Mouse (Mus musculus) limb, embryonic 14.5 days (tissue): ENCODE data around the gene R3hdm4. TPM values are rescaled to one million over a fixed set of nuclear protein-coding genes. Genes with fewer than 3 reads are reported as not detected.

ENCODE experiments used
- ATAC-seq: fragments of 200-750 bp; cut with Nextera tagmentation; 2 replicates; pipeline ENCODE4 v1.8.0; 2017; ENCODE audit warnings: low read depth, moderate number of reproducible peaks, moderate TSS enrichment; ENCODE audit not compliant: low FRiP score
- DNase-seq: peaks from one replicate; pipeline ENCODE4 v3.0.0-alpha.2; 2015; ENCODE audit warnings: low spot score
- H3K27ac ChIP-seq: fragments of 300-500 bp; sonication (generic); replicated peaks from 2 replicates; pipeline ENCODE4 v1.5.1; 2014; ENCODE audit warnings: low read depth, mild to moderate bottlenecking, low read length, moderate library complexity, mixed read lengths
- H3K27me3 ChIP-seq: fragments of 300-500 bp; sonication (generic); 2 replicates; pipeline ENCODE4 v1.6.1; 2014; ENCODE audit warnings: low read length, mixed read lengths; ENCODE audit not compliant: control insufficient read depth, insufficient read depth
- H3K36me3 ChIP-seq: fragments of 300-500 bp; sonication (generic); 2 replicates; pipeline ENCODE4 v1.6.1; 2014; ENCODE audit warnings: mild to moderate bottlenecking, low read length, moderate library complexity, mixed read lengths; ENCODE audit not compliant: control insufficient read depth, insufficient read depth
- H3K4me1 ChIP-seq: fragments of 300-500 bp; sonication (generic); 2 replicates; pipeline ENCODE4 v1.6.1; 2014; ENCODE audit warnings: antibody characterized with exemption, low read length, mixed read lengths; ENCODE audit not compliant: control insufficient read depth, insufficient read depth
- H3K4me2 ChIP-seq: fragments of 300-500 bp; sonication (generic); replicated peaks from 2 replicates; pipeline ENCODE4 v1.6.1; 2014; ENCODE audit warnings: low read depth, mild to moderate bottlenecking, low read length, moderate library complexity; ENCODE audit not compliant: severe bottlenecking
- H3K4me3 ChIP-seq: fragments of 300-500 bp; sonication (generic); replicated peaks from 2 replicates; pipeline ENCODE4 v1.5.1; 2014; ENCODE audit warnings: low read length
- H3K9ac ChIP-seq: fragments of 300-500 bp; sonication (generic); 2 replicates; pipeline ENCODE4 v1.6.1; 2014; ENCODE audit warnings: mild to moderate bottlenecking, low read depth, low read length, moderate library complexity; ENCODE audit not compliant: severe bottlenecking
- H3K9me3 ChIP-seq: fragments of 300-500 bp; sonication (generic); 2 replicates; pipeline ENCODE4 v1.6.1; 2016; ENCODE audit warnings: low read length; ENCODE audit not compliant: control insufficient read depth
- POLR2A ChIP-seq: fragments of 200-500 bp; IDR thresholded peaks from 2 replicates; pipeline ENCODE4 v1.8.0; 2012; ENCODE audit warnings: inconsistent platforms, mild to moderate bottlenecking, moderate library complexity, borderline replicate concordance; ENCODE audit not compliant: insufficient read depth, insufficient read length; ENCODE audit errors: extremely low read depth
- WGBS: fragments of 180-500 bp; shearing (Covaris S2); extraction: QIAGEN DNeasy Blood & Tissue Kit; methylation state at CpG from one replicate; pipeline ENCODE4 v1.1.7; 2014; 5-methylcytosine and 5-hydroxymethylcytosine counted together
- microRNA-seq: library from miRNA; unstranded; fragments of <30 nt; microRNA quantifications from one replicate; pipeline ENCODE4, GENCODE M21; 2016
- polyA plus RNA-seq, 2 experiments: library from polyadenylated mRNA; depleted of rRNA in 1 of 2; stranded (reverse) in 1 of 2; unstranded in 1 of 2; fragments of >200 nt; fragmentation: Nextera tagmentation in 1 of 2; extraction: Ambion mirVana in 1 of 2; gene quantifications; 2 replicates each; pipeline versions ENCODE4 v1.2.1 to v1.2.3; 2012 to 2014

The R3hdm4 gene
- polyA plus RNA-seq, 2 experiments, result 141 to 158 TPM

DNA sequence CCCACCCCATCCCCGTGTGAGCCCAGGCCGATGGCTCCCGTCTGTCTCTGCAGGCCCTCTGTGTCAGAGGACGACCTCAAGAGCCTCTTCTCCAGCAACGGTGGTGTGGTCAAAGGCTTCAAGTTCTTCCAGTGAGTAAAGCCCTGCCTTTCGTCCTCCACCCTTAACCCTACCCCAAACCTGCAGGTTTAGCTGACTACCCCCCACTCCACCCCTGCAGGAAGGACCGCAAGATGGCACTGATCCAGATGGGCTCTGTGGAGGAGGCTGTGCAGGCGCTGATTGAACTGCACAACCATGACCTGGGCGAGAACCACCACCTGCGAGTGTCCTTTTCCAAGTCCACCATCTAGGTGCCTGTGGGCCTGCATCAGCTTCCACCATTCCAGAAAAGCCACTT is 58.1 kb downstream of the R3hdm4 start:
- no peak overlapping the region for H3K4me2 ChIP-seq
- no peaks in the 10 kb centered on the region for H3K9me3 ChIP-seq
- DNase-seq (no peak), ATAC-seq (no peak)
- H3K36me3 ChIP-seq, result peaks cover 97% of the 10 kb centered on the region
- WGBS, result 68% methylated on average over 10 of the region's 10 CpGs
- H3K9ac ChIP-seq, result no peak overlapping the region
- no peak overlapping the region for H3K27ac ChIP-seq
- H3K4me1 ChIP-seq, result peaks cover 6% of the 10 kb centered on the region
- no peak overlapping the region for H3K4me3 ChIP-seq
- no peak for TF ChIP-seq POLR2A
- H3K27me3 ChIP-seq, result no peaks in the 10 kb centered on the region

DNA sequence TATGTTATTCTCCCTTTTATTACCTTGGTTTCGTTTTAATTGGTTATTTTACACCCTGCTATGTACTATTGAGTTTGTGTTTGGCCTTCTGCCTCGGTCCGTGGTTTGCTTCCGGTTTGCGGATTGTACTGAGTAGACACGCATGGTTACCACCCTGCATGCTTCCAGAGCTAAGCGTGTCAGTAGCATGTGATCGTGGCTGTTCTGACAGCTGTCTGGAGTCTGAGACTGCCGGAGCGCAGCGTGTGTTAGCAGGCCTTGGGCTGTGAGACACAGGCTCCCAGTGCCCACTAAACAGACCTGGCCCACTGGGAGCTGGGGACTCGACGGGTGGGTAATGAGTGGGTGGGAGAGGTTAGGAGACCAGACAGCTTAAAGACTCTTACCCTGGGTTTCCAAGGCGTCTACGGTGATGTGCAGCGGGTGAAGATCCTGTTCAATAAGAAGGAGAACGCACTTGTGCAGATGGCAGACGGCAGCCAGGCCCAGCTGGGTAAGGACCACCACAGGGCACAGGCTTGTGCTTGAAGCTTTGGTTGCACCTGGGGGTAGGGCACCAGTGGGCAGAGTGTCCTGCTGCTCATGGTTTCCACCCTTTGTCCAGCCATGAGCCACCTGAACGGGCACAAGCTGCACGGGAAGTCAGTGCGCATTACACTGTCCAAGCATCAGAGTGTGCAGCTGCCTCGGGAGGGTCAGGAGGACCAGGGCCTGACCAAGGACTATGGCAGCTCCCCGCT is 58.8 kb downstream of the R3hdm4 start:
- no peak for TF ChIP-seq POLR2A
- WGBS, result 85% methylated on average over 23 of the region's 23 CpGs
- no peak for ATAC-seq
- Histone ChIP-seq H3K27ac (no peak overlapping the region), H3K4me3 (no peak overlapping the region), H3K9ac (no peak overlapping the region), H3K4me1 (peaks cover 13% of the 10 kb centered on the region), H3K9me3 (no peaks in the 10 kb centered on the region), H3K36me3 (peaks cover 100% of the 10 kb centered on the region), H3K27me3 (no peaks in the 10 kb centered on the region), H3K4me2 (no peak overlapping the region)
- no peak for DNase-seq

DNA sequence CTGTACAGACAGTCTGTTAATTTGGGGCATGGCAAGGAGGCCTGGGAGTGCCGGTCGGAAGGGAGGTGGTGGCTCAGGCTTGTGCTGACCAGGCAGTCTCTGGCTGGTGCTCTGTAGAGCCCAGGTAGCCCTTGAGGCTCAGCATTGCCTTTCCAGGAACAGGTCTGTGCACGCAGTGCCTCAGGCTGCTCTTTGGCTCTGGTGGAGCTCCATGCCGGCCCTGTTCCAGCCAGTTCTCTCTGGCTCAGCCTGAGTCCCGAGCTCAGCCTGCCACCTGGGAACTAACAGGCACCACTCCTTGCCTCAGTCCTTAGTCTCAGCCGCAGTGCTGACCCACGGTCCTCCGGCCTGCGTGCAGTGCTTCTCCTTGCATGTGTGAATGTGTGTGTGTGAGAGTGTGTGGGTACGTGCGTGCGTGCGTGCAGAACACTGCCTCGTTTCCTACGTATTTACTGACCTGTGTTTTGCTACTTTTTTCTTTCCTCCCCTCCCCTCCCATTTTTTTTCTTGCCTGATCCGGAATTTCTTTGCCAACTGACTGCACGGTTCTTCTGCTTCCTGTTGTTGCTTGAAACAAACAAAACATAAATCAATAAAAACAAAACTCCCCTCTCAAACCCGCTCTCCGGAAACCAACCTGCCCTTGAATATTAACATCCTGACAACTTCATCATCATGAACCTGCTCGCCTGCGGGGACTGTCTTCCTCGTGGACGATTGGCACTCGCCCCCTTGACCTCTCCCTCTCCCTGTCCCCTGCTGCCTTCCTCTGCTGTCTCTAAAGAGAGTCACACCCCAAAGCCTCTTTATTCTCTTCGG is 59.6 kb downstream of the R3hdm4 start:
- H3K4me2 ChIP-seq, result no peak overlapping the region
- H3K27ac ChIP-seq, result no peak overlapping the region
- 72% methylated on average over 25 of the region's 25 CpGs for WGBS
- no peak for ATAC-seq
- no peak for DNase-seq
- H3K9ac ChIP-seq, result no peak overlapping the region
- H3K4me3 ChIP-seq, result no peak overlapping the region
- H3K27me3 ChIP-seq, result no peaks in the 10 kb centered on the region
- H3K36me3 ChIP-seq, result peaks cover 100% of the 10 kb centered on the region
- no peaks in the 10 kb centered on the region for H3K9me3 ChIP-seq
- TF ChIP-seq POLR2A, result no peak
- H3K4me1 ChIP-seq, result peaks cover 21% of the 10 kb centered on the region

DNA sequence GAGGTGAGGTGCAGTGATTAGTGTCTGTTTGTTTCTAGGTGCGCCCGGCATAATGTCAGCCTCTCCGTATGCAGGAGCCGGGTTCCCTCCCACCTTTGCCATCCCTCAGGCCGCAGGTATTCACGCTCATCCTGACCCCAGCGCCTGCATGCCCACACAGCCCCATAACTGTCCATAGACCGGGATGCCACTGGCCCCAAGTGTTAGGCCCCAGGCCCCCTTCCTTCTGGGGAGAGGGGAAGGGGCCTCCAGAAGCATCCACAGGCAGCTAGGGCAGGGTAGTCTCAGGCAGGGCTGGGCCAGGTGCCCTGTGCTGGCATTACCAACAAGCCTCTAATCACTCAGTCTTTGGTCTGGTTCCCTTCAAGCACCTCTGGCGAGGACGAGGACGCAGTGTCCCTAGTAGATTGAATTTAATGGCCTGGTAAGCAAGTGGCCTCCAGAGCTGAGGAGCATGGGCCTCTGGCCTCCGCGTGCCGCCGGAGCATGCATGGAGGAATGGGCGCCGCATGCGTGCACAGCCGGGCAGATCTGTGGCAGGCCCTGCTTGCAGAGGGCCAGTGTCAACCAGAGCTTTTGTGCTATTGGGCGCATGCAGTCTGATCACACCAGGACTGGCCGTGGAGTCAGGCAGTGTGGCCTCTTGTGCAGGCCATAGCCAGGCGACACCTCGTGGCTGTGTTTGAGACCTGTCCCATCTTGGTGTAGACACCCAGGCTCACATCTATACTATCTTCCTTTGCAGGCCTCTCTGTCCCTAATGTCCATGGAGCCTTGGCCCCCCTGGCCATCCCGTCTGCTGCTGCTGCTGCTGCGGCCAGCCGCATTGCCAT is 60.7 kb downstream of the R3hdm4 start:
- peaks cover 27% of the 10 kb centered on the region for H3K4me1 ChIP-seq
- no peak overlapping the region for H3K9ac ChIP-seq
- no peak overlapping the region for H3K27ac ChIP-seq
- no peak for TF ChIP-seq POLR2A
- H3K9me3 ChIP-seq, result no peaks in the 10 kb centered on the region
- H3K4me2 ChIP-seq, result no peak overlapping the region
- 91% methylated on average over 26 of the region's 26 CpGs for WGBS
- DNase-seq (no peak), ATAC-seq (no peak)
- H3K27me3 ChIP-seq, result no peaks in the 10 kb centered on the region
- peaks cover 97% of the 10 kb centered on the region for H3K36me3 ChIP-seq
- H3K4me3 ChIP-seq, result no peak overlapping the region

Small RNA genes lying within 50 kb of the gene (microRNA-seq; reads per million reads assigned to microRNA genes)
- not detected for gene Mir6910

Other genes starting within 250 kb of the R3hdm4 start
Only the 30 nearest of the 34 such genes appear.
- gene Bsg, start 216.7 kb downstream of the R3hdm4 start, polyA plus RNA-seq (2012; rRNA removed), result 763 and 866 TPM in 2 replicates
- gene Bsg, start 216.7 kb downstream of the R3hdm4 start, polyA plus RNA-seq (2014; fragmentation: Nextera tagmentation; extraction: Ambion mirVana), result 805 and 825 TPM in 2 replicates
- 0.70 and 1.3 TPM in 2 replicates for gene Hcn2, start 204.6 kb downstream of the R3hdm4 start, polyA plus RNA-seq (2012; rRNA removed)
- 0.18 and 0.21 TPM in 2 replicates for gene Hcn2, start 204.6 kb downstream of the R3hdm4 start, polyA plus RNA-seq (2014; fragmentation: Nextera tagmentation; extraction: Ambion mirVana)
- gene Polrmt, start 174.6 kb downstream of the R3hdm4 start, polyA plus RNA-seq (2012; rRNA removed), result 64.1 and 75.3 TPM in 2 replicates
- gene Polrmt, start 174.6 kb downstream of the R3hdm4 start, polyA plus RNA-seq (2014; fragmentation: Nextera tagmentation; extraction: Ambion mirVana), result 33.4 and 36.6 TPM in 2 replicates
- gene Fgf22, start 166.1 kb downstream of the R3hdm4 start, polyA plus RNA-seq (2012; rRNA removed), result 0.13 and 0.22 TPM in 2 replicates
- 0.21 and 0.80 TPM in 2 replicates for gene Fgf22, start 166.1 kb downstream of the R3hdm4 start, polyA plus RNA-seq (2014; fragmentation: Nextera tagmentation; extraction: Ambion mirVana)
- gene Rnf126, start 154.3 kb downstream of the R3hdm4 start, polyA plus RNA-seq (2012; rRNA removed), result 176 and 229 TPM in 2 replicates
- gene Rnf126, start 154.3 kb downstream of the R3hdm4 start, polyA plus RNA-seq (2014; fragmentation: Nextera tagmentation; extraction: Ambion mirVana), result 100 and 103 TPM in 2 replicates
- 11.6 and 14.7 TPM in 2 replicates for gene Fstl3, start 143.9 kb downstream of the R3hdm4 start, polyA plus RNA-seq (2012; rRNA removed)
- 9.0 and 9.5 TPM in 2 replicates for gene Fstl3, start 143.9 kb downstream of the R3hdm4 start, polyA plus RNA-seq (2014; fragmentation: Nextera tagmentation; extraction: Ambion mirVana)
- 0.04 and 0.06 TPM in 2 replicates for gene Prss57, start 130.2 kb downstream of the R3hdm4 start, polyA plus RNA-seq (2012; rRNA removed)
- not detected in 2 replicates for gene Prss57, start 130.2 kb downstream of the R3hdm4 start, polyA plus RNA-seq (2014; fragmentation: Nextera tagmentation; extraction: Ambion mirVana)
- gene Palm, start 127.6 kb downstream of the R3hdm4 start, polyA plus RNA-seq (2012; rRNA removed), result 55.8 and 72.7 TPM in 2 replicates
- 76.2 and 83.8 TPM in 2 replicates for gene Palm, start 127.6 kb downstream of the R3hdm4 start, polyA plus RNA-seq (2014; fragmentation: Nextera tagmentation; extraction: Ambion mirVana)
- 0.41 and 0.50 TPM in 2 replicates for gene Misp, start 100.2 kb downstream of the R3hdm4 start, polyA plus RNA-seq (2012; rRNA removed)
- 0.54 and 1.2 TPM in 2 replicates for gene Misp, start 100.2 kb downstream of the R3hdm4 start, polyA plus RNA-seq (2014; fragmentation: Nextera tagmentation; extraction: Ambion mirVana)
- 536 and 644 TPM in 2 replicates for gene Ptbp1, start 66.8 kb downstream of the R3hdm4 start, polyA plus RNA-seq (2012; rRNA removed)
- gene Ptbp1, start 66.8 kb downstream of the R3hdm4 start, polyA plus RNA-seq (2014; fragmentation: Nextera tagmentation; extraction: Ambion mirVana), result 262 and 279 TPM in 2 replicates
- 10.3 and 17.3 TPM in 2 replicates for gene Prtn3, start 46.7 kb downstream of the R3hdm4 start, polyA plus RNA-seq (2012; rRNA removed)
- 5.9 and 8.2 TPM in 2 replicates for gene Prtn3, start 46.7 kb downstream of the R3hdm4 start, polyA plus RNA-seq (2014; fragmentation: Nextera tagmentation; extraction: Ambion mirVana)
- 220 and 326 TPM in 2 replicates for gene Plppr3, start 46.6 kb downstream of the R3hdm4 start, polyA plus RNA-seq (2012; rRNA removed)
- gene Plppr3, start 46.6 kb downstream of the R3hdm4 start, polyA plus RNA-seq (2014; fragmentation: Nextera tagmentation; extraction: Ambion mirVana), result 61.5 and 79.7 TPM in 2 replicates
- 0.35 and 1.8 TPM in 2 replicates for gene Elane, start 35.0 kb downstream of the R3hdm4 start, polyA plus RNA-seq (2012; rRNA removed)
- gene Elane, start 35.0 kb downstream of the R3hdm4 start, polyA plus RNA-seq (2014; fragmentation: Nextera tagmentation; extraction: Ambion mirVana), result 0.62 and 1.2 TPM in 2 replicates
- 1.1 and 2.3 TPM in 2 replicates for gene Cfd, start 30.4 kb downstream of the R3hdm4 start, polyA plus RNA-seq (2012; rRNA removed)
- gene Cfd, start 30.4 kb downstream of the R3hdm4 start, polyA plus RNA-seq (2014; fragmentation: Nextera tagmentation; extraction: Ambion mirVana), result not detected in 2 replicates
- 54.6 and 73.8 TPM in 2 replicates for gene Med16, start 12.3 kb downstream of the R3hdm4 start, polyA plus RNA-seq (2012; rRNA removed)
- 33.4 and 38.3 TPM in 2 replicates for gene Med16, start 12.3 kb downstream of the R3hdm4 start, polyA plus RNA-seq (2014; fragmentation: Nextera tagmentation; extraction: Ambion mirVana)
- gene Gm26602, start 10.4 kb downstream of the R3hdm4 start, polyA plus RNA-seq (2012; rRNA removed), result not detected in 2 replicates
- gene Gm26602, start 10.4 kb downstream of the R3hdm4 start, polyA plus RNA-seq (2014; fragmentation: Nextera tagmentation; extraction: Ambion mirVana), result 6.6 TPM in 1 of 2 replicates, not detected in the other
- 2.5 and 2.8 TPM in 2 replicates for gene Kiss1r, start 4.2 kb downstream of the R3hdm4 start, polyA plus RNA-seq (2012; rRNA removed)
- gene Kiss1r, start 4.2 kb downstream of the R3hdm4 start, polyA plus RNA-seq (2014; fragmentation: Nextera tagmentation; extraction: Ambion mirVana), result 0.17 and 0.26 TPM in 2 replicates
- 8.6 and 12.6 TPM in 2 replicates for gene Arid3a, start 5.8 kb upstream of the R3hdm4 start, polyA plus RNA-seq (2012; rRNA removed)
- 4.8 and 5.0 TPM in 2 replicates for gene Arid3a, start 5.8 kb upstream of the R3hdm4 start, polyA plus RNA-seq (2014; fragmentation: Nextera tagmentation; extraction: Ambion mirVana)
- gene Wdr18, start 38.9 kb upstream of the R3hdm4 start, polyA plus RNA-seq (2012; rRNA removed), result 58.7 and 78.5 TPM in 2 replicates
- 99.8 and 106 TPM in 2 replicates for gene Wdr18, start 38.9 kb upstream of the R3hdm4 start, polyA plus RNA-seq (2014; fragmentation: Nextera tagmentation; extraction: Ambion mirVana)
- gene Grin3b, start 49.5 kb upstream of the R3hdm4 start, polyA plus RNA-seq (2012; rRNA removed), result 0.72 and 0.76 TPM in 2 replicates
- 0.23 and 0.55 TPM in 2 replicates for gene Grin3b, start 49.5 kb upstream of the R3hdm4 start, polyA plus RNA-seq (2014; fragmentation: Nextera tagmentation; extraction: Ambion mirVana)
- 260 and 379 TPM in 2 replicates for gene Tmem259, start 63.1 kb upstream of the R3hdm4 start, polyA plus RNA-seq (2012; rRNA removed)
- 24.5 and 25.2 TPM in 2 replicates for gene Tmem259, start 63.1 kb upstream of the R3hdm4 start, polyA plus RNA-seq (2014; fragmentation: Nextera tagmentation; extraction: Ambion mirVana)
- 133 and 173 TPM in 2 replicates for gene Cnn2, start 67.4 kb upstream of the R3hdm4 start, polyA plus RNA-seq (2012; rRNA removed)
- 273 and 290 TPM in 2 replicates for gene Cnn2, start 67.4 kb upstream of the R3hdm4 start, polyA plus RNA-seq (2014; fragmentation: Nextera tagmentation; extraction: Ambion mirVana)
- gene Abca7, start 75.3 kb upstream of the R3hdm4 start, polyA plus RNA-seq (2012; rRNA removed), result 6.2 and 8.0 TPM in 2 replicates
- gene Abca7, start 75.3 kb upstream of the R3hdm4 start, polyA plus RNA-seq (2014; fragmentation: Nextera tagmentation; extraction: Ambion mirVana), result 2.2 and 2.4 TPM in 2 replicates
- 12.8 and 14.4 TPM in 2 replicates for gene Arhgap45, start 95.4 kb upstream of the R3hdm4 start, polyA plus RNA-seq (2012; rRNA removed)
- 3.4 and 5.7 TPM in 2 replicates for gene Arhgap45, start 95.4 kb upstream of the R3hdm4 start, polyA plus RNA-seq (2014; fragmentation: Nextera tagmentation; extraction: Ambion mirVana)
- gene Polr2e, start 118.6 kb upstream of the R3hdm4 start, polyA plus RNA-seq (2012; rRNA removed), result 287 and 350 TPM in 2 replicates
- 247 and 248 TPM in 2 replicates for gene Polr2e, start 118.6 kb upstream of the R3hdm4 start, polyA plus RNA-seq (2014; fragmentation: Nextera tagmentation; extraction: Ambion mirVana)
- 372 and 379 TPM in 2 replicates for gene Gpx4, start 126.0 kb upstream of the R3hdm4 start, polyA plus RNA-seq (2012; rRNA removed)
- gene Gpx4, start 126.0 kb upstream of the R3hdm4 start, polyA plus RNA-seq (2014; fragmentation: Nextera tagmentation; extraction: Ambion mirVana), result 466 and 493 TPM in 2 replicates
- 24.9 and 29.5 TPM in 2 replicates for gene Sbno2, start 184.4 kb upstream of the R3hdm4 start, polyA plus RNA-seq (2012; rRNA removed)
- gene Sbno2, start 184.4 kb upstream of the R3hdm4 start, polyA plus RNA-seq (2014; fragmentation: Nextera tagmentation; extraction: Ambion mirVana), result 15.3 and 16.8 TPM in 2 replicates
- gene Stk11, start 194.6 kb upstream of the R3hdm4 start, polyA plus RNA-seq (2012; rRNA removed), result 133 and 147 TPM in 2 replicates
- gene Stk11, start 194.6 kb upstream of the R3hdm4 start, polyA plus RNA-seq (2014; fragmentation: Nextera tagmentation; extraction: Ambion mirVana), result 30.1 and 32.4 TPM in 2 replicates
- 449 and 577 TPM in 2 replicates for gene Atp5d, start 217.4 kb upstream of the R3hdm4 start, polyA plus RNA-seq (2012; rRNA removed)
- gene Atp5d, start 217.4 kb upstream of the R3hdm4 start, polyA plus RNA-seq (2014; fragmentation: Nextera tagmentation; extraction: Ambion mirVana), result 477 TPM in 2 replicates
- 28.9 and 36.0 TPM in 2 replicates for gene Cbarp, start 219.6 kb upstream of the R3hdm4 start, polyA plus RNA-seq (2012; rRNA removed)
- gene Cbarp, start 219.6 kb upstream of the R3hdm4 start, polyA plus RNA-seq (2014; fragmentation: Nextera tagmentation; extraction: Ambion mirVana), result 7.5 and 9.3 TPM in 2 replicates